Mouse (Mus musculus): ENCODE results near the gene Ccdc88a. TPM values are rescaled to one million over a fixed set of nuclear protein-coding genes. Genes with fewer than 3 reads are reported as not detected.

The Ccdc88a gene
- polyA plus RNA-seq, 1 experiment from 2014 or later, result 3.8 TPM

- ATAC-seq (ENCODE audit: insufficient read depth), result no peak
- peaks cover 20% of the 10 kb centered on the region for H3K4me1 ChIP-seq (replicated peaks)
- no peak overlapping the region for H3K4me2 ChIP-seq
- H3K27me3 ChIP-seq, result no peaks in the 10 kb centered on the region
- WGBS (ENCODE audit: insufficient replicate concordance), result 23% methylated on average over 1 of the region's 1 CpGs
- H3K36me3 ChIP-seq (replicated peaks), result peaks cover 24% of the 10 kb centered on the region
- H3K4me3 ChIP-seq (replicated peaks), result no peak overlapping the region; the same call in 1 of the 2 replicates
- H3K9ac ChIP-seq, result no peak overlapping the region
- no peak overlapping the region for H3K27ac ChIP-seq (replicated peaks)
- H3K9me3 ChIP-seq (replicated peaks), result no peaks in the 10 kb centered on the region
Measured at GRCm38 (mm10) chr11:29549425-29549778, 175.9 kb downstream of the Ccdc88a start.

Other genes starting within 250 kb of the Ccdc88a start
- 25.1 and 26.0 TPM in 2 replicates for gene Pnpt1, start 242.9 kb upstream of the Ccdc88a start, polyA plus RNA-seq (2015; fragmentation: Nextera tagmentation; extraction: Ambion mirVana)
- gene Ppp4r3b, start 200.8 kb upstream of the Ccdc88a start, polyA plus RNA-seq (2015; fragmentation: Nextera tagmentation; extraction: Ambion mirVana), result 39.2 and 42.7 TPM in 2 replicates
- 10.9 and 11.7 TPM in 2 replicates for gene Cfap36, start 126.2 kb upstream of the Ccdc88a start, polyA plus RNA-seq (2015; fragmentation: Nextera tagmentation; extraction: Ambion mirVana)
- 15.5 and 17.4 TPM in 2 replicates for gene Prorsd1, start 141.4 kb downstream of the Ccdc88a start, polyA plus RNA-seq (2015; fragmentation: Nextera tagmentation; extraction: Ambion mirVana)
- 19.4 and 21.5 TPM in 2 replicates for gene Mtif2, start 152.8 kb downstream of the Ccdc88a start, polyA plus RNA-seq (2015; fragmentation: Nextera tagmentation; extraction: Ambion mirVana)
- gene Clhc1, start 174.3 kb downstream of the Ccdc88a start, polyA plus RNA-seq (2015; fragmentation: Nextera tagmentation; extraction: Ambion mirVana), result 0.08 TPM in 1 of 2 replicates, not detected in the other
- 525 and 582 TPM in 2 replicates for gene Rps27a, start 174.5 kb downstream of the Ccdc88a start, polyA plus RNA-seq (2015; fragmentation: Nextera tagmentation; extraction: Ambion mirVana)

Measured in liver, embryonic 15.5 days (tissue).